Mouse (Mus musculus) CH12.LX (cell line): ENCODE measurements around the gene Zbtb24.

Experiments used
- CTCF ChIP-seq, 2 experiments: IDR thresholded peaks in 1 of 2; conservative IDR thresholded peaks in 1 of 2; 2 replicates each; pipeline ENCODE4 v1.5.1; 2011 to 2012; ENCODE audit warnings: low read depth in 2 of 2, low read length in 2 of 2, improper control_type of control experiment in 1 of 2, inconsistent platforms in 1 of 2, mild to moderate bottlenecking in 1 of 2, moderate library complexity in 1 of 2
- EP300 ChIP-seq: IDR thresholded peaks from 2 replicates; pipeline ENCODE4 v1.6.1; 2011; ENCODE audit warnings: low read length, improper control_type of control experiment
- HCFC1 ChIP-seq: IDR thresholded peaks from 2 replicates; pipeline ENCODE4 v1.6.1; 2012; ENCODE audit warnings: low read depth, mild to moderate bottlenecking, inconsistent platforms, low read length, improper control_type of control experiment
- JUND ChIP-seq: conservative IDR thresholded peaks from 2 replicates; pipeline ENCODE4 v1.6.1; 2011; ENCODE audit warnings: low read depth, low read length, improper control_type of control experiment
- NRF1 ChIP-seq: IDR thresholded peaks from 2 replicates; pipeline ENCODE4 v1.6.1; 2014; ENCODE audit warnings: low read depth, mild to moderate bottlenecking, inconsistent platforms, low read length, improper control_type of control experiment, moderate library complexity
- PAX5 ChIP-seq: IDR thresholded peaks from 2 replicates; pipeline ENCODE4 v1.6.1; 2012; ENCODE audit warnings: low read length, inconsistent platforms, mixed read lengths
- POLR2A ChIP-seq: IDR thresholded peaks from 2 replicates; pipeline ENCODE4 v1.6.1; 2011; ENCODE audit warnings: low read depth, mild to moderate bottlenecking, improper control_type of control experiment, low read length
- SMC3 ChIP-seq: IDR thresholded peaks from 2 replicates; pipeline ENCODE4 v1.6.1; 2011; ENCODE audit warnings: low read depth, low read length, improper control_type of control experiment
- TBP ChIP-seq: conservative IDR thresholded peaks from 2 replicates; pipeline ENCODE4 v1.6.1; 2011; ENCODE audit warnings: low read depth, low read length, improper control_type of control experiment
- ZC3H11A ChIP-seq: IDR thresholded peaks from 2 replicates; pipeline ENCODE4 v1.6.1; 2012; ENCODE audit warnings: low read depth, mild to moderate bottlenecking, inconsistent platforms, low read length, improper control_type of control experiment
- ZKSCAN1 ChIP-seq: IDR thresholded peaks from 2 replicates; pipeline ENCODE4 v1.6.1; 2012; ENCODE audit warnings: low read depth, inconsistent platforms, low read length, improper control_type of control experiment, borderline replicate concordance
- ZMIZ1 ChIP-seq: IDR thresholded peaks from 2 replicates; pipeline ENCODE4 v1.6.1; 2012; ENCODE audit warnings: low read depth, mild to moderate bottlenecking, inconsistent platforms, low read length, improper control_type of control experiment
- ZNF384 ChIP-seq: IDR thresholded peaks from 2 replicates; pipeline ENCODE4 v1.6.1; 2012; ENCODE audit warnings: low read depth, low read length, improper control_type of control experiment, inconsistent platforms

GRCm38 (mm10) chr10:41480938-41481880 is 31.0 kb downstream of the Zbtb24 start:
- no peak for TF ChIP-seq CTCF (conservative IDR thresholded peaks at IDR 0.05 in 1 of 2, IDR thresholded peaks at IDR 0.05 in 1 of 2; ENCODE audit: low read depth in 2 of 2, low read length in 2 of 2)
- no peak for TF ChIP-seq ZMIZ1
- TF ChIP-seq SMC3: no peak
- TF ChIP-seq JUND: no peak
- TF ChIP-seq HCFC1: no peak
- TF ChIP-seq POLR2A: no peak
- no peak for TF ChIP-seq EP300
- TF ChIP-seq TBP: no peak
- no peak for TF ChIP-seq ZKSCAN1
- no peak for TF ChIP-seq ZNF384
- TF ChIP-seq NRF1: no peak
- TF ChIP-seq PAX5: no peak
- no peak for TF ChIP-seq ZC3H11A
